Mouse (Mus musculus): ENCODE data around the gene Sptb. TPM values are rescaled to one million over a fixed set of nuclear protein-coding genes. Genes with fewer than 3 reads are reported as not detected.

Sptb gene
- total and polyA plus RNA-seq, 3 experiments: 17.9 to 85.1 (median 35.4) TPM

GRCm38 (mm10) chr12:76670533-76671086 lies 39.7 kb downstream of the Sptb start (continued):
- TF ChIP-seq MAZ (IDR thresholded peaks at IDR 0.05; ENCODE audit: low read depth, low read length): peak; percentile 56; the same call in 1 of the 2 replicates
- TF ChIP-seq SMC3 (IDR thresholded peaks at IDR 0.05; ENCODE audit: low read depth, low read length): no peak
- peak; percentile 82 to 97 for TF ChIP-seq EP300 (IDR thresholded peaks at IDR 0.05; ENCODE audit: low read depth in 1 of 2, low read length in 2 of 2)
- TF ChIP-seq NRF1 (IDR thresholded peaks at IDR 0.05; ENCODE audit: insufficient read depth, low read depth, low read length, poor library complexity, severe bottlenecking): no peak
- no peak for TF ChIP-seq USF2 (IDR thresholded peaks at IDR 0.05; ENCODE audit: borderline replicate concordance in 1 of 2, insufficient read depth in 1 of 2, low read depth in 1 of 2, low read length in 2 of 2)
- TF ChIP-seq POLR2AphosphoS2 (IDR thresholded peaks at IDR 0.05; ENCODE audit: low read length): no peak
- TF ChIP-seq JUND (IDR thresholded peaks at IDR 0.05; ENCODE audit: low read depth, low read length): no peak
- no peak for TF ChIP-seq UBTF (IDR thresholded peaks at IDR 0.05; ENCODE audit: borderline replicate concordance, insufficient read depth, low read depth, low read length)
- no peak for TF ChIP-seq ZC3H11A (IDR thresholded peaks at IDR 0.05; ENCODE audit: low read depth, low read length)
- no peak for TF ChIP-seq GABPA (IDR thresholded peaks at IDR 0.05; ENCODE audit: low read depth, low read length)
- peak; percentile 44; the same call in 1 of the 2 replicates for TF ChIP-seq MEF2A (IDR thresholded peaks at IDR 0.05; ENCODE audit: extremely low read depth, insufficient replicate concordance, low read depth, low read length, poor library complexity, severe bottlenecking)
- peak in 1 of 2 experiments; percentile 40; a peak in 2 of 4 replicates for TF ChIP-seq POLR2A (IDR thresholded peaks at IDR 0.05; ENCODE audit: control insufficient read depth in 1 of 2, insufficient read depth in 1 of 2, low read depth in 1 of 2, low read length in 2 of 2, poor library complexity in 1 of 2)
- 0 out of 2 replicates have a peak, but pooled peaks have one; percentile 59 for TF ChIP-seq MYB (IDR thresholded peaks at IDR 0.05; ENCODE audit: low read depth, low read length)
- no peak for TF ChIP-seq USF1 (IDR thresholded peaks at IDR 0.05; ENCODE audit: low read depth, low read length)
- TF ChIP-seq HCFC1 (IDR thresholded peaks at IDR 0.05; ENCODE audit: low read depth, low read length): 0 out of 2 replicates have a peak, but pooled peaks have one; percentile 13
- TF ChIP-seq CHD2 (IDR thresholded peaks at IDR 0.05; ENCODE audit: low read length): no peak
- peak; percentile 98 for TF ChIP-seq GATA1 (IDR thresholded peaks at IDR 0.05; ENCODE audit: low read depth, low read length)

- Histone ChIP-seq H3K9me3 (replicated peaks; ENCODE audit: insufficient read depth, low read length) (no peaks in the 10 kb centered on the region), H3K9ac (ENCODE audit: control insufficient read depth, low read depth, low read length, poor library complexity, severe bottlenecking) (peak overlapping the region; percentile 69), H3K79me2 (ENCODE audit: control insufficient read depth, insufficient read depth, low read length, poor library complexity) (peaks cover 5% of the 10 kb centered on the region; the same call in 1 of the 2 replicates), H3K4me1 (ENCODE audit: control insufficient read depth in 1 of 2, insufficient read depth in 2 of 2, low read length in 2 of 2) (peaks cover 42 to 52% of the 10 kb centered on the region in 2 experiments), H3K27me3 (ENCODE audit: control insufficient read depth in 1 of 2, insufficient read depth in 2 of 2, low read length in 2 of 2) (no peaks in the 10 kb centered on the region), H3K4me3 (ENCODE audit: control insufficient read depth in 1 of 2, insufficient read depth in 1 of 2, low read depth in 2 of 2, low read length in 2 of 2) (peak overlapping the region; percentile 3 to 5; a peak in 3 of 4 replicates), H3K27ac (ENCODE audit: control insufficient read depth, low read depth, low read length) (peak overlapping the region; percentile 95), H3K36me3 (ENCODE audit: control insufficient read depth in 1 of 2, insufficient read depth in 2 of 2, low read length in 2 of 2) (peaks cover 0 to 53% of the 10 kb centered on the region in 2 experiments; a peak in 2 of 4 replicates)
- TF ChIP-seq ZC3H11A (IDR thresholded peaks at IDR 0.05; ENCODE audit: low read depth, low read length) (no peak), RAD21 (IDR thresholded peaks at IDR 0.05; ENCODE audit: low read depth, low read length) (no peak), CHD1 (IDR thresholded peaks at IDR 0.05; ENCODE audit: low read depth, low read length) (0 out of 2 replicates have a peak, but pooled peaks have one; percentile 59)
- DNase-seq (ENCODE audit: low read depth, low spot score): no peak
Measured at GRCm38 (mm10) chr12:76669956-76670530, 40.3 kb downstream of the Sptb start.

Data from MEL (cell line).